Mouse (Mus musculus): ENCODE data around the gene Ythdf1. TPM values are rescaled to one million over a fixed set of nuclear protein-coding genes. Genes with fewer than 3 reads are reported as not detected.

Gene Ythdf1
- polyA plus RNA-seq, 1 experiment from 2014 or later: 42.3 TPM

Small RNAs within 50 kb of the gene (microRNA-seq; reads per million reads assigned to microRNA genes)
- not detected for gene Mir124a-3

Other genes with a start within 250 kb of the Ythdf1 start
- 20.6 and 21.5 TPM in 2 replicates for gene Dido1, start 210.9 kb downstream of the Ythdf1 start, polyA plus RNA-seq (2016; fragmentation: Nextera tagmentation; extraction: Ambion mirVana)
- 102 and 111 TPM in 2 replicates for gene Gid8, start 210.8 kb downstream of the Ythdf1 start, polyA plus RNA-seq (2016; fragmentation: Nextera tagmentation; extraction: Ambion mirVana)
- 4.3 and 4.9 TPM in 2 replicates for gene Slc17a9, start 195.7 kb downstream of the Ythdf1 start, polyA plus RNA-seq (2016; fragmentation: Nextera tagmentation; extraction: Ambion mirVana)
- not detected in 2 replicates for gene Bhlhe23, start 144.0 kb downstream of the Ythdf1 start, polyA plus RNA-seq (2016; fragmentation: Nextera tagmentation; extraction: Ambion mirVana)
- gene Birc7, start 8.1 kb upstream of the Ythdf1 start, polyA plus RNA-seq (2016; fragmentation: Nextera tagmentation; extraction: Ambion mirVana): not detected in 2 replicates
- 2.4 and 3.4 TPM in 2 replicates for gene Nkain4, start 33.8 kb upstream of the Ythdf1 start, polyA plus RNA-seq (2016; fragmentation: Nextera tagmentation; extraction: Ambion mirVana)
- 47.4 and 47.6 TPM in 2 replicates for gene Arfgap1, start 46.3 kb upstream of the Ythdf1 start, polyA plus RNA-seq (2016; fragmentation: Nextera tagmentation; extraction: Ambion mirVana)
- 0.15 and 0.23 TPM in 2 replicates for gene Col20a1, start 65.6 kb upstream of the Ythdf1 start, polyA plus RNA-seq (2016; fragmentation: Nextera tagmentation; extraction: Ambion mirVana)
- 0.29 and 0.54 TPM in 2 replicates for gene Chrna4, start 122.6 kb upstream of the Ythdf1 start, polyA plus RNA-seq (2016; fragmentation: Nextera tagmentation; extraction: Ambion mirVana)
- 0.08 and 0.26 TPM in 2 replicates for gene Kcnq2, start 214.4 kb upstream of the Ythdf1 start, polyA plus RNA-seq (2016; fragmentation: Nextera tagmentation; extraction: Ambion mirVana)
- gene Eef1a2, start 236.1 kb upstream of the Ythdf1 start, polyA plus RNA-seq (2016; fragmentation: Nextera tagmentation; extraction: Ambion mirVana): not detected in 2 replicates

Data from liver, embryonic 12.5 days (tissue).